Mouse (Mus musculus) E14TG2a.4 (cell line): ENCODE data around the gene Dnal4.

Experiments used
- CTCF ChIP-seq: conservative IDR thresholded peaks from 2 replicates; pipeline ENCODE4 v1.5.1; 2014; ENCODE audit warnings: low read length
- NANOG ChIP-seq: IDR thresholded peaks from 2 replicates; pipeline ENCODE4 v1.6.1; 2014; ENCODE audit warnings: borderline replicate concordance, low read length, mixed read lengths
- POU5F1 ChIP-seq: IDR thresholded peaks from 2 replicates; pipeline ENCODE4 v1.6.1; 2014; ENCODE audit warnings: low read length, borderline replicate concordance

- TF ChIP-seq CTCF (no peak), NANOG (no peak), POU5F1 (no peak)
These were observed 10.2 kb downstream of the Dnal4 start for GRCm38 (mm10) chr15:79767327-79767961.
